Mouse (Mus musculus): ENCODE measurements at regions not wholly inside any gene's neighbourhood (a gene's known extent, or its start where the extent isn't known, plus 50 kb on each side); places are given as distances from the start of the nearest gene placed in this dataset.
A peak's percentile ranks its signal among the peaks of the same experiment; 100 is the strongest.

DNA sequence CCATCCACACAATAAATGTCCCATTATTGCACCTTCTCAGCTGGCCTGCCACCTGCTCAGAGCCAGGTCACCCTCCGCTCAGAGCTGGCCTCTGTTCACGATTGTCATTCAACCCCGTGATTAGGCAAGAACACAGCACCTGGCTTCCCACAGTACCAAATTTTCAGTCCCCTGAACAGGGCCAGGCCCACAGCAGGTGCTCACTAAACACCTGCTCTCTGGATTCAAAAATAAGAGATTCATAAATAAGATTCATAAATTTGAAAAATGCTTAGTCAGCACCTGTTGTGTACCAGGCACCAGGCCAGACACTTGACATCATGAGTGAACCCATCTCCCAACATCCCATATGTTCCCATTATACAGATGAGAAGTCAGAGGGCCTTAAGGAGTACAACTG is 272.2 kb downstream of the Matn1 start:
- DNase-seq, result peak; percentile 58 to 67

DNA sequence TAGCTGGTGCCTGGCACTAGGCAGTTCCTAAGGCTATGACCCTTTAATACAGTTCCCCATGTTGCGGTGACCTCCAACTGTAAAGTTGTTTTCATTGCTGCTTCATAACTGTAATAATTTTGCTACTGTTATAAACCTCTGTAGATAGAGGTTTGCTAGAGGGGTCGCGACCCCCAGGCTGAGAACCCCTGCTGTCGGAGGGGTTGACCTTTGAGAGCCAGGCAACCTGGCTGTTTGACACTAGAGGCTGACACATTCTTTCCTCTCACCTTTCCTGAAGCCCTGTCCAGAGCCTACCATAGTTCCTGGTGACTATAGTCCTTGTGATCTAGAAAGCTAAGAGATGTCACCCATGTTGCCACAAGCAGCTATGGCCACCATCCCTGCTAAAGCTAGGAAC is 272.9 kb downstream of the Matn1 start:
- no peak for DNase-seq

GRCm38 (mm10) chr4:131217571-131218155 is 273.5 kb downstream of the Matn1 start:
- DNase-seq, result no peak

DNA sequence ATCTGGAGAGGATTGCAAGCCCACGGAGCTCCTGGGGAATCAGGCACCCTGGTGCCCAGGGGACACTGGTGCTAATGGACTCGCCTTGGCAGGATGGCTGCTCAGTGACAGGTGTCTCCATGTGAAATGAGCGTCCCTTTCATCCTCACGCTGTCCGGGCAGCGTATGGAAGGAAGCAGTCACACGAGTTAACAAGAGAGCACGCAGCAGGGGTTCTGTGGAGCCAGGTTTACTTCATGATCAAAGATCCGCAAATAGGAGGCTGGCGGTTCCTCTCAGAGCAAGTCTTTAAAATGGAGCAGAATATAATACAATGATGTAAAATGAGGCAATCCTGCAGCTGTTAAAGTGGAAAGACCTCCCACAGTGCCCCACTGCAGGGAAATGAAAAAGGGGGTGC is 276.8 kb downstream of the Matn1 start:
- DNase-seq, result peak; percentile 50 to 54

GRCm38 (mm10) chr4:131230361-131230760 is 286.2 kb downstream of the Matn1 start:
- no peak for DNase-seq

DNA sequence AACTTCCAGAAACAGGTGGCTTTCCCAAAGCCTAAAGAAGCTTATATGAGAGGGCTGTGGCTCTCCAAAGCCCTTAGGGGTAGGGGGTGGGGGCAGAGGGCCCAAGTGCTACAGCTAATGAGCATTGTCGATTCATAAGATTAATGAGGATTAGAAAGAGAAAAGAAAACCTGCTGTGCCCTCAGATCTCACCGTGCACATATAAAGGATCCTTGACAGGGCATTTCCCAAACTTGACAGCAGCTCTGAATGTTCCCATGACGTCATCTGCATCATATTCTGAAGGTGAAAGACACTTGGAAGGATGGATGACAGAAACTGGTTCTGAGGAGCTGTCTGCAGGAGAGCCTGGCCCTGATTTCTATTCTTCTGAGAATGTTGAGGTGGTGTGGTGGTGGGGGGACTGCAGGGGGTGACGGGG is 292.4 kb downstream of the Matn1 start:
- no peak for DNase-seq

DNA sequence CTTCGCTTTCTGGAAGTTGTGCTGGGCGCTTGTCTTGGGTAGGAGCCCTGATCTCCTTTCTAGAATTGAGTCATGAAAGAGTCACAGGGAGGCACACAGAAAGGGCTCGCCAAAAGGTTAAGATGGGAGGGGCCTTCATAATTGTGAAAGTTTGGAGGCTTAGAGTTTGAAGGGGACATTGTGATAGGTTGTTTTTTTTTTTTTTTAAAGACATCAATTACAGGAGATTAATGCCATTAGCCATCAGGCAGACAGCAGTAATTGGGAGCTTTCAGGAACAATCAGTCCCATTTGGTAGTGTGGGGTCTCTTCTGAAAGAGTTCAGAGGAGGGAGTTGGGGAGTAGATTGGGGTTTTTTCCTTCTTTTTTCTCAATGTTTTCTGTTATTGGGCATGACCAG is 294.4 kb downstream of the Matn1 start:
- no peak for DNase-seq

- DNase-seq, result no peak
Measured at GRCm38 (mm10) chr4:131239132-131239531, 294.9 kb downstream of the Matn1 start.

- DNase-seq, result no peak
Measured at GRCm38 (mm10) chr4:131240457-131240856, 296.3 kb downstream of the Matn1 start.

- peak in 1 of 2 experiments; percentile 30 for DNase-seq
Measured at GRCm38 (mm10) chr4:131242250-131242649, 298.1 kb downstream of the Matn1 start.

GRCm38 (mm10) chr4:131243744-131244387 is 299.7 kb downstream of the Matn1 start:
- DNase-seq, result no peak

DNA sequence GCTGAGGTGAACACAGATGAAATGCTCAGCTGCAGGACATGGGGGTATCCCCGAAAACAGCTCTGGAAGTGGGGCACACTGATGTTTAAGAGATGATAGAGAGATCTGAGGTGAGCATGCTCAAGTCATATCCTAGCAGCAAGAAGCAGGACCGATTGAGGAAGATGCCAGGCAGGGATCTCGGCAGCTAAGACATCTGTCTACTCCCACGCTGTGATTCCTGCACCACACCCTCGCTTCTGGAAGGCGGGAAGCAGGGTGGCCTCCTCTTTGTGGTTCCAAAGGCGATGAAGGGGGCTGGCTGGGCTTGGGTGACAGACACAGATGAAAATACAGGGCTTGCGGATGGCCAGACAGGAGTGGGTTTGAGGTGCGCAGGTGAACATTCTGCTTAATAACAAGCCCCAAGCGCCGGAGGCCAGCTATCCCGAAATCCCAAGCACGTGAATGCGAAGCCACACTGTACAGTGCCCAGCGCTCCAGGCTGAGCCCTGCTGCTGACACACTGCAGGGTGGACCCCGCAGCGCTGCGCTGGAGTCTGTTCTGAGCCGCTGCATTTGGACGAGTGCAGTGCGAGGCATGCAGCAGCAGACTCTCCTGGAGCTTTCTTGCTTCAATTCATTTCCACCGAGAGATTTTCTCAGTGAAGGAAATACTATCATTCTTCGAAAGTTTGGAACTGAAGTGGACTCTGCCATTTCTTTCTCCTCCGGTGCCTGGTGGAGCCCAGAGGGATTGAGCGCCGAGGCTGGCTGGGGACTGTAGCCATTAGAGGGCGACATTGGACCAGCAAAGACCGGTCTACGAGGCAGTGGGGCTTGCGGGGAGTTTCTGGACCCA is 308.6 kb downstream of the Matn1 start:
- peak; percentile 92 to 94 for DNase-seq

GRCm38 (mm10) chr4:131253443-131253817 is 309.2 kb downstream of the Matn1 start:
- no peak for DNase-seq

- DNase-seq, result peak in 1 of 2 experiments; percentile 31
Measured at GRCm38 (mm10) chr4:131254243-131254642, 310.1 kb downstream of the Matn1 start.

DNA sequence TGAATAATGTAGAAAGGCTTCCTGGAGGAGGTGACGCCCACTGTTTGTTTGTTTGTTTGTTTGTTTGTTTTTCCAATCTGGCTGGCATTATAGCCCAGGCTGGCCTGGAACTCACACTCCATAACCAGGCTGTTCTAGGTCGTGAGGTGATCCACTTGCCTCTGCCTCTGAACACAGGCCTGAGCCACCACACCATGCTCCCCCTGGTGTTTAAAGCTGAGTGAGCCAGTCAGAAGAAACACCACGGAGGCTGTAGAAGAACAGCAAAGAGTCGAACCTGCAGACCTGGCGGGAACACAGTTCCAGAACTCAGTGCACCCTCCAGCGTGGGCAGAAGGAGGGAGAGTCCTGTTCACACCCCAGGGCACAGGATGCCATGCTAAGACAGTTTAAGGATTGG is 310.5 kb downstream of the Matn1 start:
- peak; percentile 59 for DNase-seq

DNA sequence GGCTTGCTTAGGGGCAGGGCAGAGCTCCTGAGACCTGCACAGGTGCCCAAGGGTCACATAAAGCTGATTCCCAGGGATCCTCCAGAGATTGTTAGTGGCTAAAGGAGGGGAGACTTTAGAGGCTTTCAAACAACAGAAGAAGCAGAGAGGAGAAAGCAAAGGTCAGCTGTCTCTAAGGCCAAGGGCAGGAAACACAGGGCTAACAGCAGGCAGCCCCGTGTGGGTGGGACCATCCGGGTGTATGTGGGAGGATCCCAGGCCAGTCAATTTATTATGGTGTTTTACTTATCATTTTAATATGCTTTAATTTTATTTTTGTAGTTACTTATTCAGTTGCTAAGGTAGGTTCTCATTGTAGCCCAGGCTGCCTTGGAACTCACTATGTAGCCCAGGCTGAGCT is 317.1 kb downstream of the Matn1 start:
- no peak for DNase-seq

DNA sequence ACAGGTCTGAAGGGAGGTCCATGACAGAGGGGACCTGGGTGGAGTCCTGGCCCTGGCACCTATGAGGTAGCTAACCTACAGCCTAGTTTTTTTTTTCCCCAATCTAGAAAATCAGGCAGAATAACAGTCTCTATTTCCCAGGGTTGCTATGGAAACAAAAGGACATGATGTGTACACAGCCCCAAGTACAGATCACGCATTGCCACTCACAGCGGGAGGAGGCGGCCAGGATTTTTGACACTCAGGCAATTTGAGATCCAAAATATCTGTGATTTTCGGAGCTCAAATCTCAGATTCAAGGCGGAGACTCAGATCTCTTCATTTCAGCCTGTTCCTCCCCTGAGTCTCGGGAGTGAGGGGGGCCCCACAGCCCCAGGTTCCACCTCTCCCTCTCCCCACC is 318.7 kb downstream of the Matn1 start:
- no peak for DNase-seq

DNA sequence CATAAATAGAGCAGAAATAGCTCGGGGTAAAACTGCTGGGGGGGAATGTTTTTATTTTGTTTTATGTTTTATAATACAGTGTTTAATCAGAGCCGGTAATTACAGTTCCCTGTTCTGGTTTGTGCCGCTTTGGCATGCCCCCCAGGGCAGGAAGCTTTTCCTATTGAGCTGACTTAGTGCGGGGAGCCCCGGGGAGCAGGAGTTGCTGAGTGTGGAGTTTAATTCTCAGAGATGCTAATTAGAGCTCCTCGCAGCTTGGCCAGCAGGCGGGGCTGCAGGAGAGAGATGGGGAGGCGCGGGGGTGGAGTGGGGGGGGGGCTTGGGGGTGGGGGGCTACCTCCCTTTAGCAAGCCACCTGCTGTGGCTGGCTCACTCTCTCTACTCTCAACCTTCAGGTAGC is 322.6 kb downstream of the Matn1 start:
- peak in 1 of 2 experiments; percentile 29 for DNase-seq

DNA sequence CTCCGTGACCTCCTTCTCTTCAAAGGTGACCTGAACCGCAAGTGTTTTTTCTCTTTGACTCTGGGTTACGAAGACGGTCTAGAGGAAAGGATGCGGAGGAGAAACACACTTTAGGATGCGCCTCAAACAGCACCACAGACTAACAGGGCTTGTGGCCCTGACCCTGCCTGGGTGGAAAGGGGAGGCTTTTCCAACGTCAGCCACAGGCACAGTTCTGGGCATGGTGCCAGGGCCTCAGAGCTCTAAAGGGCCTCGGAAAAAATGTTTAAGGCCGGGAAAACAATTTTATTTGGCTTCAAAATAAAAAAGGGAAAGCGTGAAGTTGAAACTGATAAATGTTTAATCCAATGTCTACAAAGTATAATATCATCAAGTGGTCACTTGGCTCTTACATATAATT is 323.6 kb downstream of the Matn1 start:
- DNase-seq, result peak; percentile 74 to 76

DNA sequence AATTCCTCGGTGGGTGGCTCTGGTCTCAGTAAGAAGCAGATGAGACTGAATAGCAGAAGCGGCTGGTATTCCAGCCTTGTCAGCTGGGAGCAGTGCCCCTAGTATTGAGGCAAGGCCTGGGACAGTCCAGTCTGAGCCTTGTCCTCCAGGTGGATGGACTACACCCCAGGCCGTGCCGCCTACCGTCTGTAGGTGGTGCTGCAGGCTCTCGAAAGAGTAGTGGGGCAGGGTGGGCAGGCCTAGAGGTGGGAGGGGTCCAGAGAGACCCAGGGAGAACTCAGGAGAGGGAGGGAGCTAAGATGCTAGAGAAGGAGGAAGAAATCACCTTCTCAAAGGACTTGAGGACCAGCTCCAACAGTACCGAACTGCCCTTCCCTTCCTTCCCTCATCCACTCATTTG is 326.0 kb downstream of the Matn1 start:
- DNase-seq, result peak; percentile 78 to 82

DNA sequence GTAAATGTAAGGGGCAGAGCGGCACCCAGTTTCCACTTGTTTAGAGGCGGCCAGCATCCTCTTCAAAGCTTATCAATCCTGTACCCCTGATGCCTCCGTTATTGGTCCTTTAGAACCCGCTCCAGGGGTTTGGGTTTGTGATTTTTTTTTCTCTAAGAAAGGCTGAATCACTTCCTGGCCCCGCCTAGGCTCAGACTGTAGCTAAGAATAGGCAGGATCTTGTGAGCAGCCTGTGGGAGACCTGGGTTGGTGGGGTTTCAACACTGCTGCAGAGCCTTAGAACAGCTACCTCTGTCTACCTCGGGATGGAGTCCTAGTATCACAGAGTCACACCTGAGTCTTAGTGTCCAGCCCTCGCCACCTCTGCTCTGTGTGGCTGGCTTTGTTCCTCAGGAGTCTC is 327.9 kb downstream of the Matn1 start:
- DNase-seq, result no peak

GRCm38 (mm10) chr4:131293560-131293959 is 349.4 kb downstream of the Matn1 start:
- DNase-seq, result no peak

- no peak for DNase-seq
Measured at GRCm38 (mm10) chr4:131298011-131298674, 354.0 kb downstream of the Matn1 start.
